Mouse (Mus musculus) limb, embryonic 12.5 days (tissue): Measurements from ENCODE around the gene Rubcn. TPM values are rescaled to one million over a fixed set of nuclear protein-coding genes. Genes with fewer than 3 reads are reported as not detected.

Source experiments
- ATAC-seq: fragments of 200-750 bp; cut with Nextera tagmentation; 2 replicates; pipeline ENCODE4 v1.8.0; 2017; ENCODE audit warnings: low read depth, moderate TSS enrichment; ENCODE audit not compliant: insufficient number of reproducible peaks, insufficient read depth, low FRiP score, low TSS enrichment
- H3K27ac ChIP-seq: fragments of 300-500 bp; sonication (generic); 2 replicates; pipeline ENCODE4 v1.5.1; 2016; ENCODE audit warnings: mild to moderate bottlenecking, moderate library complexity
- H3K27me3 ChIP-seq: fragments of 300-500 bp; sonication (generic); 2 replicates; pipeline ENCODE4 v1.6.1; 2016; ENCODE audit warnings: mild to moderate bottlenecking, moderate library complexity
- H3K36me3 ChIP-seq: fragments of 300-500 bp; sonication (generic); 2 replicates; pipeline ENCODE4 v1.6.1; 2016; ENCODE audit warnings: mild to moderate bottlenecking, moderate library complexity
- H3K4me1 ChIP-seq: fragments of 300-500 bp; sonication (generic); replicated peaks from 2 replicates; pipeline ENCODE4 v1.6.1; 2016
- H3K4me2 ChIP-seq: fragments of 300-500 bp; sonication (generic); 2 replicates; pipeline ENCODE4 v1.6.1; 2016; ENCODE audit warnings: mild to moderate bottlenecking, moderate library complexity
- H3K4me3 ChIP-seq: fragments of 300-500 bp; sonication (generic); replicated peaks from 2 replicates; pipeline ENCODE4 v1.5.1; 2016; ENCODE audit warnings: mild to moderate bottlenecking
- H3K9ac ChIP-seq: fragments of 300-500 bp; sonication (generic); replicated peaks from 2 replicates; pipeline ENCODE4 v1.6.1; 2016; ENCODE audit warnings: mild to moderate bottlenecking, moderate library complexity
- H3K9me3 ChIP-seq: fragments of 300-500 bp; sonication (generic); 2 replicates; pipeline ENCODE4 v1.6.1; 2016; ENCODE audit warnings: mild to moderate bottlenecking, moderate library complexity
- WGBS: fragments of 180-500 bp; shearing (Covaris S2); methylation state at CpG from one replicate; pipeline ENCODE4 v1.1.7; 2016; 5-methylcytosine and 5-hydroxymethylcytosine counted together
- polyA plus RNA-seq: library from polyadenylated mRNA; unstranded; fragments of >200 nt; fragmentation: Nextera tagmentation; extraction: Ambion mirVana; gene quantifications from 2 replicates; pipeline ENCODE4 v1.2.1, GENCODE M21; 2016

The Rubcn gene
- polyA plus RNA-seq, 1 experiment from 2014 or later = 19.3 TPM

GRCm38 (mm10) chr16:32796676-32797425 is 80.7 kb downstream of the Rubcn start:
- Histone ChIP-seq H3K4me1 (0 out of 2 replicates have a peak, but pooled peaks cover 2% of the 10 kb centered on the region), H3K9me3 (no peaks in the 10 kb centered on the region), H3K9ac (no peak overlapping the region), H3K27me3 (no peaks in the 10 kb centered on the region), H3K4me2 (no peak overlapping the region), H3K4me3 (no peak overlapping the region), H3K27ac (no peak overlapping the region), H3K36me3 (no peaks in the 10 kb centered on the region)
- no peak for ATAC-seq
- WGBS = 65% methylated on average over 14 of the region's 14 CpGs

- H3K36me3 ChIP-seq = no peaks in the 10 kb centered on the region
- no peak for ATAC-seq
- H3K4me2 ChIP-seq = no peak overlapping the region
- no peaks in the 10 kb centered on the region for H3K9me3 ChIP-seq
- 0 out of 2 replicates have a peak, but pooled peaks cover 2% of the 10 kb centered on the region for H3K4me1 ChIP-seq
- H3K4me3 ChIP-seq = no peak overlapping the region
- no peak overlapping the region for H3K9ac ChIP-seq
- H3K27me3 ChIP-seq = no peaks in the 10 kb centered on the region
- H3K27ac ChIP-seq = no peak overlapping the region
- 68% methylated on average over 1 of the region's 1 CpGs for WGBS
Observed at GRCm38 (mm10) chr16:32795177-32795576, 82.4 kb downstream of the Rubcn start.

GRCm38 (mm10) chr16:32790056-32790455 is 87.5 kb downstream of the Rubcn start:
- Histone ChIP-seq H3K27me3 (no peaks in the 10 kb centered on the region), H3K9me3 (no peaks in the 10 kb centered on the region), H3K4me3 (no peak overlapping the region), H3K36me3 (no peaks in the 10 kb centered on the region), H3K4me1 (no peaks in the 10 kb centered on the region), H3K4me2 (no peak overlapping the region), H3K27ac (no peak overlapping the region), H3K9ac (no peak overlapping the region)
- WGBS = 89% methylated on average over 5 of the region's 5 CpGs
- no peak for ATAC-seq

- Histone ChIP-seq H3K36me3 (no peaks in the 10 kb centered on the region), H3K4me2 (no peak overlapping the region), H3K4me3 (no peak overlapping the region), H3K9me3 (no peaks in the 10 kb centered on the region), H3K9ac (no peak overlapping the region), H3K27me3 (no peaks in the 10 kb centered on the region), H3K27ac (no peak overlapping the region), H3K4me1 (0 out of 2 replicates have a peak, but pooled peaks cover 4% of the 10 kb centered on the region)
- 84% methylated on average over 13 of the region's 13 CpGs for WGBS
- ATAC-seq = no peak
Observed at GRCm38 (mm10) chr16:32784840-32785239, 92.7 kb downstream of the Rubcn start.

- Histone ChIP-seq H3K4me3 (no peak overlapping the region), H3K9ac (no peak overlapping the region), H3K9me3 (no peaks in the 10 kb centered on the region), H3K27me3 (no peaks in the 10 kb centered on the region), H3K36me3 (no peaks in the 10 kb centered on the region), H3K4me2 (no peak overlapping the region), H3K4me1 (0 out of 2 replicates have a peak, but pooled peaks cover 4% of the 10 kb centered on the region), H3K27ac (no peak overlapping the region)
- no peak for ATAC-seq
- 46% methylated on average over 5 of the region's 5 CpGs for WGBS
Observed at GRCm38 (mm10) chr16:32783324-32784062, 94.1 kb downstream of the Rubcn start.

GRCm38 (mm10) chr16:32778956-32779355 is 98.6 kb downstream of the Rubcn start:
- Histone ChIP-seq H3K36me3 (no peaks in the 10 kb centered on the region), H3K4me3 (no peak overlapping the region), H3K27ac (no peak overlapping the region), H3K4me2 (no peak overlapping the region), H3K9ac (no peak overlapping the region), H3K27me3 (peaks cover 7% of the 10 kb centered on the region; the same call in 1 of the 2 replicates), H3K4me1 (0 out of 2 replicates have a peak, but pooled peaks cover 4% of the 10 kb centered on the region), H3K9me3 (no peaks in the 10 kb centered on the region)
- ATAC-seq = no peak
- 77% methylated on average over 8 of the region's 8 CpGs for WGBS

GRCm38 (mm10) chr16:32776676-32777075 is 100.9 kb downstream of the Rubcn start:
- no peaks in the 10 kb centered on the region for H3K4me1 ChIP-seq
- H3K27ac ChIP-seq = no peak overlapping the region
- ATAC-seq = no peak
- no peaks in the 10 kb centered on the region for H3K36me3 ChIP-seq
- H3K9ac ChIP-seq = no peak overlapping the region
- 80% methylated on average over 10 of the region's 10 CpGs for WGBS
- H3K27me3 ChIP-seq = peaks cover 7% of the 10 kb centered on the region; the same call in 1 of the 2 replicates
- H3K4me2 ChIP-seq = no peak overlapping the region
- no peaks in the 10 kb centered on the region for H3K9me3 ChIP-seq
- no peak overlapping the region for H3K4me3 ChIP-seq

Other genes starting within 250 kb of the Rubcn start
- gene Tnk2, start 233.9 kb downstream of the Rubcn start, polyA plus RNA-seq = 11.9 and 12.0 TPM in 2 replicates
- gene Muc4, start 141.9 kb downstream of the Rubcn start, polyA plus RNA-seq = not detected in 2 replicates
- not detected in 2 replicates for gene Muc20, start 80.3 kb downstream of the Rubcn start, polyA plus RNA-seq
- not detected in 2 replicates for gene Smbd1, start 67.3 kb downstream of the Rubcn start, polyA plus RNA-seq
- gene Fyttd1, start 266 bp downstream of the Rubcn start, polyA plus RNA-seq = 118 and 121 TPM in 2 replicates
- gene Lrch3, start 36.3 kb upstream of the Rubcn start, polyA plus RNA-seq = 40.6 and 41.3 TPM in 2 replicates
- 2.2 and 2.4 TPM in 2 replicates for gene Iqcg, start 178.5 kb upstream of the Rubcn start, polyA plus RNA-seq
- gene Rpl35a, start 178.7 kb upstream of the Rubcn start, polyA plus RNA-seq = 970 and 1,024 TPM in 2 replicates
- 3.6 TPM in 2 replicates for gene Lmln, start 184.8 kb upstream of the Rubcn start, polyA plus RNA-seq